Mouse (Mus musculus): ENCODE measurements around the gene Dazap1. TPM values are rescaled to one million over a fixed set of nuclear protein-coding genes. Genes with fewer than 3 reads are reported as not detected.

The Dazap1 gene
- total and polyA plus RNA-seq, 3 experiments, result 159 to 236 TPM; not detected in 1

DNA sequence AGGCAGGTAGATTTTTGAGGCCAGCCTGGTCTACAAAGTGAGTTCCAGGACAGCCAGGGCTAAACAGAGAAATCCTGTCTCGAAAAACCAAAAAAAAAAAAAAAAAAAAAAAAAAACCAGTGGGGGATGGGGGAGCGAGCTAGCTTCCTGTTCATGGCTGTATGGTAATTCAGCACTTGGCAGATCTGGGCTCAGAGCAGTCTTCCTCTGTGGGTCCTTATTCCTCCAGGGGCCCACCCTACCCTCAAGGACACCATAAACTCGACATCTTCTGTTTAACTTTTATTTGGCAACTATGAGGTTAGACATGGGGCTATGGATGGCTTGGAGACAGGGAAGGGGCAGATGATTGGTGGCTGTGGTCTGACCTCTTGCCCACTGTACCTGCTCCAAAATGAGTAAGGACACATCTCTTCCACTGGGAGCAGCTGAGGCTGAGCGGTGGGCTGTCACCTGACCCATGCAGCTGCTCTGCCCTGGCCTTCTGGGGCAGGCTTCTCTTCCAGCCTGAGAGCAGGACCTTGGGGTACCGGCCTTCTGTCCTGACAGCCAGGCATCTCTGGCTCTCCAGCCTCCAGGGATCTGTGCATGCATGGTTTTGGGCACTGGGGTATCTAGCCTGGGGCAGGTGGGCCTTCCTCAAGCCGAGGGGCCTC is 59.9 kb downstream of the Dazap1 start:
- peak; percentile 56 for DNase-seq (ENCODE audit: low read depth, low spot score)
- Histone ChIP-seq H3K27ac (ENCODE audit: control insufficient read depth, low read depth, low read length) (peak overlapping the region; percentile 58), H3K9me3 (replicated peaks; ENCODE audit: insufficient read depth, low read length) (no peaks in the 10 kb centered on the region), H3K27me3 (ENCODE audit: control insufficient read depth in 1 of 2, insufficient read depth in 2 of 2, low read length in 2 of 2) (no peaks in the 10 kb centered on the region), H3K36me3 (ENCODE audit: control insufficient read depth in 1 of 2, insufficient read depth in 2 of 2, low read length in 2 of 2) (peaks cover 0 to 11% of the 10 kb centered on the region in 2 experiments; a peak in 2 of 4 replicates), H3K4me3 (ENCODE audit: control insufficient read depth in 1 of 2, insufficient read depth in 1 of 2, low read depth in 2 of 2, low read length in 2 of 2) (peak overlapping the region in 1 of 2 experiments; percentile 52; a peak in 3 of 4 replicates), H3K79me2 (ENCODE audit: control insufficient read depth, insufficient read depth, low read length, poor library complexity) (peaks cover 39% of the 10 kb centered on the region), H3K4me1 (ENCODE audit: control insufficient read depth in 1 of 2, insufficient read depth in 2 of 2, low read length in 2 of 2) (peaks cover 0 to 38% of the 10 kb centered on the region in 2 experiments; a peak in 3 of 4 replicates), H3K9ac (ENCODE audit: control insufficient read depth, low read depth, low read length, poor library complexity, severe bottlenecking) (peak overlapping the region; percentile 43)
- TF ChIP-seq ZNF384 (IDR thresholded peaks at IDR 0.05; ENCODE audit: low read depth, low read length) (peak; percentile 93), MAFK (IDR thresholded peaks at IDR 0.05; ENCODE audit: borderline replicate concordance, low read depth, low read length) (no peak)

DNA sequence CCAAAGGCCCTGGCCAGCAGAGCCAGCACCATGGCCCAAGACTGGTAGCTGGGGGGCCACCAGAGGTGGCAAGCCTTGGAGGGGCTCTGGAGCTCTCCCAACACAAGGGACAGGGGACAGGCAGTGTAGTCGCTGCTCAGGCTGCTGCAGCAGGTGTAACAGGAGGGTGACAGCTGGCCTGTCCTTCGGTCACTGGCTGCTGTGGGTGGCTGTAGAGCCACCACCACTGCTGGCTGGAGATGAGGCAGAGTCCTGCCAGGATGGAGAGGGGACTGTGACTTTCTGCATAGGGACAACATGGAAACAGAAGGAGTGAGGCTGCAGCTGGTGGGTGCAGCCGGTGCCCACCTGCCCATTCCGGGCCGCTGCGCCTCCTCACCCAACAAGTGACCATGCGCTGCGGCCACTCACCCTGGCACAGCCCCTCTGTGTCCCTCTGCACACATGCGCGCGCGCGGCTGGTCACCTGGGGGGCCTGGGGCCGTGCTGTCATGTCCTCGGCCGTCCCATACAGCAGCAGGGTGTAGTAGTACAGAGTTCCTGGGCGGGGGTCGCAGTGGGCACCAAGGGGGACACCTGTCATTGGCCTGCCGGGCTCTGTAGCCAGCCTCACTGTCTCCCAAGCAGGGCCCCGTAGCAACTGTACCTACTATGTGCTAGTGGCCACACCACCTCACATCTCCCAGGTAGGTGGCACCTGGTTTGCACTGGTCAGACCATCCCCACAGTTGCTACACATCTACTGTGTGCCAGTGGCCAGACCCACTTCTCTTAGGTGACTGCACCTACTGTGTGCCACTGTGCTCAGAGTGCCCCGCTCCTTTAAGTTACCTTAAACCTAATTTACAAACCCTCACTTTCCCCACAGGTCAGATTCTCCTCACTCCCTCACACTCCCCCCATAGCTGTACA is 60.6 kb downstream of the Dazap1 start:
- H3K27me3 ChIP-seq (ENCODE audit: control insufficient read depth in 1 of 2, insufficient read depth in 2 of 2, low read length in 2 of 2), result no peaks in the 10 kb centered on the region
- no peaks in the 10 kb centered on the region for H3K9me3 ChIP-seq (replicated peaks; ENCODE audit: insufficient read depth, low read length)
- peak overlapping the region; percentile 89 to 90 for H3K4me3 ChIP-seq (ENCODE audit: control insufficient read depth in 1 of 2, insufficient read depth in 1 of 2, low read depth in 2 of 2, low read length in 2 of 2)
- H3K79me2 ChIP-seq (ENCODE audit: control insufficient read depth, insufficient read depth, low read length, poor library complexity), result peaks cover 39% of the 10 kb centered on the region
- peaks cover 0 to 32% of the 10 kb centered on the region in 2 experiments; a peak in 3 of 4 replicates for H3K4me1 ChIP-seq (ENCODE audit: control insufficient read depth in 1 of 2, insufficient read depth in 2 of 2, low read length in 2 of 2)
- H3K36me3 ChIP-seq (ENCODE audit: control insufficient read depth in 1 of 2, insufficient read depth in 2 of 2, low read length in 2 of 2), result peaks cover 0 to 11% of the 10 kb centered on the region in 2 experiments; a peak in 2 of 4 replicates
- no peak for DNase-seq (ENCODE audit: low read depth, low spot score)
- H3K9ac ChIP-seq (ENCODE audit: control insufficient read depth, low read depth, low read length, poor library complexity, severe bottlenecking), result peak overlapping the region; percentile 93
- TF ChIP-seq ZNF384 (IDR thresholded peaks at IDR 0.05; ENCODE audit: low read depth, low read length) (no peak), NRF1 (IDR thresholded peaks at IDR 0.05; ENCODE audit: insufficient read depth, low read depth, low read length, poor library complexity, severe bottlenecking) (no peak), MAX (IDR thresholded peaks at IDR 0.05; ENCODE audit: low read length) (no peak), USF2 (IDR thresholded peaks at IDR 0.05; ENCODE audit: borderline replicate concordance in 1 of 2, insufficient read depth in 1 of 2, low read depth in 1 of 2, low read length in 2 of 2) (no peak), CHD2 (IDR thresholded peaks at IDR 0.05; ENCODE audit: low read length) (no peak), MXI1 (IDR thresholded peaks at IDR 0.05; ENCODE audit: low read depth, low read length) (no peak), ZKSCAN1 (IDR thresholded peaks at IDR 0.05; ENCODE audit: low read depth, low read length) (peak; percentile 98)
- H3K27ac ChIP-seq (ENCODE audit: control insufficient read depth, low read depth, low read length), result peak overlapping the region; percentile 64

DNA sequence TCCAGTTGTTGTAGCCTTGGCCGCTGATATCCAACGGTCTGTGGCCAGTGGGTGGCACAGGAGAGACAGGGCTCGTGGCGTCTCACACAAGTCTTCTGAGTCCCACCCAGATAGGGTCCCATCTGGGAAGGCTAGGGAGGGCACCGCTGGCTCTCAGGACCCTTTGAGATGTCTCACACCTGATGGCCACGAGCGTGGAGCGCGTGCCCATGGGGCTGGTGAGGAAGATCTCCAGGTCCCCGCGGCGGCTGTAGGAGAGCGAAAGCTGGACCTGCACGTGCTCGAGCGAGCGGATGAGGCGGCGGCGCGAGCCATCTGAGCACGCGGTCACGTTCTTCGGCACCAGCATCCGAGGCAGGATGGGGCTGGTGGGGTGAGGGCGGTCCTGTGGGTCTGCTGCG is 61.5 kb downstream of the Dazap1 start:
- peak overlapping the region; percentile 64 for H3K27ac ChIP-seq (ENCODE audit: control insufficient read depth, low read depth, low read length)
- peak overlapping the region; percentile 89 to 90 for H3K4me3 ChIP-seq (ENCODE audit: control insufficient read depth in 1 of 2, insufficient read depth in 1 of 2, low read depth in 2 of 2, low read length in 2 of 2)
- H3K4me1 ChIP-seq (ENCODE audit: control insufficient read depth in 1 of 2, insufficient read depth in 2 of 2, low read length in 2 of 2), result peaks cover 0 to 25% of the 10 kb centered on the region in 2 experiments; a peak in 3 of 4 replicates
- TF ChIP-seq E2F4 (IDR thresholded peaks at IDR 0.05; ENCODE audit: borderline replicate concordance, low read depth, low read length), result no peak
- no peak for TF ChIP-seq ELF1 (IDR thresholded peaks at IDR 0.05; ENCODE audit: low read depth, low read length)
- peak; percentile 86 for TF ChIP-seq MXI1 (IDR thresholded peaks at IDR 0.05; ENCODE audit: low read depth, low read length)
- no peak for TF ChIP-seq POLR2AphosphoS5 (IDR thresholded peaks at IDR 0.05; ENCODE audit: borderline replicate concordance, low read depth, low read length)
- TF ChIP-seq USF2 (IDR thresholded peaks at IDR 0.05; ENCODE audit: borderline replicate concordance in 1 of 2, insufficient read depth in 1 of 2, low read depth in 1 of 2, low read length in 2 of 2), result no peak
- TF ChIP-seq EP300 (IDR thresholded peaks at IDR 0.05; ENCODE audit: low read depth in 1 of 2, low read length in 2 of 2), result no peak
- no peak for TF ChIP-seq UBTF (IDR thresholded peaks at IDR 0.05; ENCODE audit: borderline replicate concordance, insufficient read depth, low read depth, low read length)
- TF ChIP-seq RCOR1 (IDR thresholded peaks at IDR 0.05; ENCODE audit: low read depth, low read length), result no peak
- peak; percentile 43 to 58; a peak in 2 of 4 replicates for TF ChIP-seq POLR2A (IDR thresholded peaks at IDR 0.05; ENCODE audit: control insufficient read depth in 1 of 2, insufficient read depth in 1 of 2, low read depth in 1 of 2, low read length in 2 of 2, poor library complexity in 1 of 2)
- TF ChIP-seq MYC (IDR thresholded peaks at IDR 0.05; ENCODE audit: low read depth, low read length), result peak; percentile 63; the same call in 1 of the 2 replicates
- no peak for TF ChIP-seq NRF1 (IDR thresholded peaks at IDR 0.05; ENCODE audit: insufficient read depth, low read depth, low read length, poor library complexity, severe bottlenecking)
- TF ChIP-seq ZC3H11A (IDR thresholded peaks at IDR 0.05; ENCODE audit: low read depth, low read length), result no peak
- TF ChIP-seq ZNF384 (IDR thresholded peaks at IDR 0.05; ENCODE audit: low read depth, low read length), result no peak
- TF ChIP-seq JUND (IDR thresholded peaks at IDR 0.05; ENCODE audit: low read depth, low read length), result no peak
- no peak for TF ChIP-seq POLR2AphosphoS2 (IDR thresholded peaks at IDR 0.05; ENCODE audit: low read length)
- peak; percentile 75; the same call in 1 of the 2 replicates for TF ChIP-seq BHLHE40 (IDR thresholded peaks at IDR 0.05; ENCODE audit: borderline replicate concordance, low read depth, low read length)

More for the DNA sequence above, 61.5 kb downstream of the Dazap1 start:
- peak; percentile 70 for DNase-seq (ENCODE audit: low read depth, low spot score)
- H3K36me3 ChIP-seq (ENCODE audit: control insufficient read depth in 1 of 2, insufficient read depth in 2 of 2, low read length in 2 of 2), result peaks cover 0 to 5% of the 10 kb centered on the region in 2 experiments; a peak in 2 of 4 replicates
- H3K79me2 ChIP-seq (ENCODE audit: control insufficient read depth, insufficient read depth, low read length, poor library complexity), result peaks cover 39% of the 10 kb centered on the region
- no peaks in the 10 kb centered on the region for H3K9me3 ChIP-seq (replicated peaks; ENCODE audit: insufficient read depth, low read length)
- peak overlapping the region; percentile 93 for H3K9ac ChIP-seq (ENCODE audit: control insufficient read depth, low read depth, low read length, poor library complexity, severe bottlenecking)
- H3K27me3 ChIP-seq (ENCODE audit: control insufficient read depth in 1 of 2, insufficient read depth in 2 of 2, low read length in 2 of 2), result no peaks in the 10 kb centered on the region

Measured in MEL (cell line).